Mouse (Mus musculus): ENCODE data around the gene Dennd4a. TPM values are rescaled to one million over a fixed set of nuclear protein-coding genes. Genes with fewer than 3 reads are reported as not detected.
A peak's percentile ranks its signal among the peaks of the same experiment; 100 is the strongest.

Dennd4a gene
- total RNA-seq, 2 experiments from 2014 or later = 58.2 to 62.8 TPM

DNA sequence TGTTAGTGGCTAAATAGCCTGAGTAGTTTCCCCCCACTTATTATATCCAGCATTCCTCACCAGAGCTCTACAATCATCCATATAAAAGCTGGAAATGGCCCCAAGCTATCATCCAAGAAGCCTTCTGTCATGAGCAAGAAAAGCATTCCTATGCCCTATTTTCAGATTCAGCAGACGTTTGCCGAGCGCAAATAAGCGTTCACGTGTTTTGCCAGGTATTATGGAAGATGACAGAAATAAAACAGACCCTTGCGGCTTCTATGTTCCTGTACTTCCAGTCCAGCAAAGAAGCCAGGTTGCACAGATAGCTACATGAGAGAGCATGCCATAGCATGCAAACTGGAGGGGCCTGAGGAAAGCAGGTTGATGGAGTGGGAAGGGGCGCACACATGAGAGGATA is 23.1 kb upstream of the Dennd4a start:
- intact Hi-C loops (cut with DNase I) = loop anchor here (2.0 to 10.0 kb wide), 2 partner anchors 23 to 77 kb away; partner anchors contain the start of gene Dennd4a
- DNase-seq (ENCODE audit: low spot score in 2 of 2) = peak; percentile 40 to 43

DNA sequence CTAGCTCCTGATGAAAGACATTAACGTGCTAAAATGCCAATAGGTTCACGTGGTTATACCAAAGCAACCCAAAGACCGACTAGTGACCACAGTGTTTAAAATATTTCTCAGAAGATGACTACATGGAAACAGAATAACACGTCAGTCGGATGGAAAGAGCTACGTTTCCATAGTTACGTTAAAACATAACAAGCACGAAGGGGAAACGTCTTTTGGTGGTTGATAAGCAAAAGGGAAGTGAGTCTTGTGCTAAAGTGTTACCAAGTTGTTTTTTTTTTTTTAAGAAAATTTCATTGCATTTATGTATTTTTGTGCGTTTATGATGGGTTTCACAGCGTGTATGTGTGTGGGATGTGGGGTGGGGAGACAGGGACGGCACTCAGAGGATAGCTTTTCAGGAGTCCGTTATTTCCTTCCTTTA is 21.8 kb upstream of the Dennd4a start:
- no peak for DNase-seq (ENCODE audit: low spot score in 2 of 2)
- intact Hi-C loops (cut with DNase I) = loop anchor here (2.0 to 10.0 kb wide), 2 partner anchors 21 to 75 kb away; partner anchors contain the start of gene Dennd4a

GRCm38 (mm10) chr9:64789887-64790400 is 21.2 kb upstream of the Dennd4a start:
- no peak for DNase-seq (ENCODE audit: low spot score in 2 of 2)
- intact Hi-C loops (cut with DNase I) = loop anchor here (2.0 to 10.0 kb wide), 2 partner anchors 21 to 75 kb away; partner anchors contain the start of gene Dennd4a

DNA sequence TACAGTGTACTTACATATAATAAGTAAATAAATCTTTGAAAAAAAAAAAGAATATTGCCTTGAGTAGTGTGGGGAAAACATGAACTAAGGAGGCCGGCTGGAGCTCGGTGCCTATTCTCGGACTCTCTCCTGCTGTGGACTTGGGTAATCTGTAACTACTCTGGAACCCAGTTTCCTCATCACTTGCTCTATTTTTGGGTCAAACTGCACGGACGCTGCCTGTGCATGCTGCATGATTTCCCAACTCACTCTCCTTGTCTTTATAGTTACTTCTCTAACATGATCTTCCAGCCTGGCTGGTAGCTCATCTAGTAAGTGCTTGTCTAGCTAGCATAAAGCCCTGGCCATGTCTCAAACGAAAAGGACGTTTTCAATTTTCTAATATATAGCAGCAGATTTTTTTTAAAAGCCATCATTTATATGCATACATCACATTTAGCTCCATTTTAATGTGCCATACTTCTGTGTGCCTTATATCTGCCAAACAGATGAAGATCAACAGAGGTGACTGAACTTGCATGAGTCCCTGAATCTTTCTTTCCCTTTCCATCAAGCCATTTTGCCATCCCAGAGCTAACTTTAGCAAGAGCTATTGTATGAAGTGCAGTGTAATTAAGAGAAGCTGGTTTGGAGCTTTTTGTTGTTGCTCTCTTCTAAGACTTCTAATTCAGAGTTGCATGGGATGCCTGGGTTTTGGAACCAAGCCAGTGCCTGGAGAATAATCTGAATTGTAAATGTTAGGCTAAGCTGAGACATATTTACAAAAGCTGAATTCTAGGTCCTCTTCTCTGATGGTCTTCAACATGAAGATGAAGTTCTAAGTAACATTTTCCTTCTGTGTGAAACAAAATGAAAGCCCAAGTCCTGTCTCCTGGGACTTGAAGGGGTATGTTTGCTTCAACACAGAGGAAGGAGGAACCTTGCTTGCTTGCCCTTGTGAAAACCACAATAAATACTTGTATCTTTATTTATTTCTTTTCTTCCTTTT is 20.2 kb upstream of the Dennd4a start:
- intact Hi-C loops (cut with DNase I) = no loop called here
- no peak for DNase-seq (ENCODE audit: low spot score in 2 of 2)

DNA sequence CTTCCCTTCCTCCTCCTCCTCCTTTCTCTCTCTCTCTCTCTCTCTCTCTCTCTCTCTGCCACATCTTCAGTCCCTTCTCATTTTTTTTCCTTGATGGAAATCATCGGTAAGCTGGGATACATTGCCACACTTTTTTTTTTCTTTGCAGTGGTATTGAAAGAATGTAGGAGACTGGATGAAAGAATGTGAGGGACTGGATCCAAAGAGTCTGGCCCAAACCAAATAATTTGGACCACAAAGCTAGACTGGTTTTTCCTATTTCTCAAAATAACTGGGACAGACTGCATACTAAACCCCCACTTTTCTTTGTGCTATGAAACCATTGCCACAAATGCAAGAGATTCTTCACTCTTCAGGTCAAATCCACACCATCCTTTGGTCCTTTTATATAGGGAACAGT is 19.5 kb upstream of the Dennd4a start:
- intact Hi-C loops (cut with DNase I) = no loop called here
- DNase-seq (ENCODE audit: low spot score in 2 of 2) = no peak

GRCm38 (mm10) chr9:64792379-64793274 is 18.5 kb upstream of the Dennd4a start:
- intact Hi-C loops (cut with DNase I) = no loop called here
- no peak for DNase-seq (ENCODE audit: low spot score in 2 of 2)

- DNase-seq (ENCODE audit: low spot score in 2 of 2) = no peak
These were observed 17.9 kb upstream of the Dennd4a start for GRCm38 (mm10) chr9:64793275-64793590.

GRCm38 (mm10) chr9:64793794-64794193 is 17.3 kb upstream of the Dennd4a start:
- intact Hi-C loops (cut with DNase I) = no loop called here
- no peak for DNase-seq (ENCODE audit: low spot score in 2 of 2)

More at GRCm38 (mm10) chr9:64793275-64793590, 17.9 kb upstream of the Dennd4a start:
- intact Hi-C loops (cut with DNase I) = no loop called here

GRCm38 (mm10) chr9:64794448-64795420 is 16.4 kb upstream of the Dennd4a start:
- intact Hi-C loops (cut with DNase I) = no loop called here
- no peak for DNase-seq (ENCODE audit: low spot score in 2 of 2)

- intact Hi-C loops (cut with DNase I) = no loop called here
- DNase-seq (ENCODE audit: low spot score in 2 of 2) = no peak
These were observed 15.1 kb upstream of the Dennd4a start for GRCm38 (mm10) chr9:64795846-64796615.

DNA sequence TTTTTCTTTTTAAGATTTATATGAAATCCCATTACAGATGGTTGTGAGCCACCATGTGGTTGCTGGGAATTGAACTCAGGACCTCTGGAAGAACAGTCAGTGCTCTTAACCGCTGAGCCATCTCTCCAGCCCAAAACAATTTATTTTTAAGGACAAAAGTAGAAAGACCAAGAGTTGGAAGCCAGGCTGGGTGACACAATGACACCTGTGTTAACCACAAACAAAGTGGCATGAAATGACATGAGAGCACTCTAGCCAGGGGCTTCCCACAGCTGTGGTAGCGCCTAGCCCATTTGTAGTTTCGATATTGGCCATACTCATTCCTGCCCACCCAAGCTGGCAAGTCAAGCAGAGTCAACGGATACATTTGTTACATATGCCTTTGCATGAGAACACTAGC is 13.7 kb upstream of the Dennd4a start:
- intact Hi-C loops (cut with DNase I) = no loop called here
- no peak for DNase-seq (ENCODE audit: low spot score in 2 of 2)

DNA sequence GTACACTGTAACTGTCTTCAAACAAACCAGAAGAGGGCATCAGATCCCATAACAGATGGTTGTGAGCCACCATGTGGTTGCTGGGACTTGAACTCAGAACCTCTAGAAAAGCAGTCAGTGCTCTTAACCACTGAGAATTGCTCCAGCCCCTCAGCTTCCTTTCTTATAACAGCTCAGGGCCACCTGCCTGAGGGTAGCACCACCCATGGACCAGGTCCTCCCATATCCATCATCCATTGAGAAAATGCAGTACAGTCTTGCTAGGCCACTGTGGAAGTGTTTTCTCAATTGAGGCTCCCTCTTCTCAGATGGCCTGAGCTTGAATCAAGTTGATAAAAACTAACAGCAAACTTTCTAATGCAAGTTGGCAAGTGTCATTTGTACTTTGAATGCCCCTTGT is 13.0 kb upstream of the Dennd4a start:
- DNase-seq (ENCODE audit: low spot score in 2 of 2) = no peak
- intact Hi-C loops (cut with DNase I) = no loop called here

DNA sequence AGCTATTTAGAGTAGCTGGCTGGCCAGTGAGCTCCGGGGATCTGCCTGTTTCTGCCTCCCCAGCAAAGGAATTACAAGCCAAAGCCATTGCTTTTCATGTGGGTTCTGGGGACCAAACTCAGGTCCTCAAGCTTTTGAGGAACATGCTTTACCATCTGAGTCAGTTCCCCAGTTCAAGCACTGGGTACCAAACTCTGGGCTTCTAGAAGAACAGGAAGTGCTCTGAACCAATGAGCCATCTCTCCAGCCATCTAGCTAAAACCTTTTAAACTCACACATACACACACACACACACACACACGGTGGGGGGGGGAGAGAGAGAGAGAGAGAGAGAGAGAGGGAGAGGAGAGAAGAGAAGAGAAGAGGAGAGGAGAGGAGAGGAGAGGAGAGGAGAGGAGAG is 12.3 kb upstream of the Dennd4a start:
- no peak for DNase-seq (ENCODE audit: low spot score in 2 of 2)
- intact Hi-C loops (cut with DNase I) = no loop called here

DNA sequence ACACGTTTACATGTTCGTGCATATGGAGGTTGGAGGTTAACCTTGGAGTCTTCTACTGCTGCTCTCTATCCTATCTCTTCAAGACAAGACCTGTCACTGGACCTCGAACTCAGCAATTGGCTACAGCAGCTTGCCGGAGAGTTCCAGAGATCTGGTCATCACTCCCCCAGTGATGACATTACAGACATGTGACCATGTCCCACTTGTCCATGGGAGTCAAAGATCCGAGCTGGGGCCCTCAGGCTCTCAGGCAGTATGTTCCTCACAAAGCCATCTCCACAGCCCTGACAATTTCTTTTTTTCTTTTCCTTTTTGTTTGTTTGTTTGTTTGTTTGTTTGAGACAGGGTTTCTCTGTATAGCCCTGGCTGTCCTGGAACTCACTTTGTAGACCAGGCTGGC is 11.6 kb upstream of the Dennd4a start:
- intact Hi-C loops (cut with DNase I) = no loop called here
- no peak for DNase-seq (ENCODE audit: low spot score in 2 of 2)

DNA sequence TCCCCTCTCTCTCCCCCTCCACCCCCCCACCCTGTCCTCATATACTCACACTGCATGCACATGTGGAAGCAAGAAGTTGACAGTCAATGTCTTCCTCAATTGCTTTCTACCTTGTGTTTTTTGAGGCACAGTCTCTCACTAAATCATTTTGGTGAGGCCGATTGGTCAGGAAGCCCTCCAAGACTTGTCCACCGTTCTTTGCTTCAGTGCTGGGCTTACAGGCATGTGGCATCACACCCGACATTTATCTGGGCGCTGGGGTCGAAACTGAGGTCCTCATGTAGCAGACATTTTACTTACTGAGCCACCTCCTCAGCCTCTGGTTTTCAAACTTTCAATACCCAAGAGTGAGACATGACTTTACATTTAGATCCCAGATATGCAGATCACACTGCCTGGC is 8.6 kb upstream of the Dennd4a start:
- intact Hi-C loops (cut with DNase I) = no loop called here
- no peak for DNase-seq (ENCODE audit: low spot score in 2 of 2)

- intact Hi-C loops (cut with DNase I) = no loop called here
- DNase-seq (ENCODE audit: low spot score in 2 of 2) = no peak
These were observed 7.5 kb upstream of the Dennd4a start for GRCm38 (mm10) chr9:64803373-64804214.

GRCm38 (mm10) chr9:64805875-64806274 is 5.3 kb upstream of the Dennd4a start:
- intact Hi-C loops (cut with DNase I) = no loop called here
- DNase-seq (ENCODE audit: low spot score in 2 of 2) = no peak

Data from left cerebral cortex, postnatal 36 days (tissue).